Mouse (Mus musculus) ES-E14 (cell line): ENCODE measurements around the gene S100a10.

ENCODE experiments used
- MAFK ChIP-seq: IDR thresholded peaks from 2 replicates; pipeline ENCODE4 v1.6.1; 2014; ENCODE audit warnings: mild to moderate bottlenecking, low read depth, low read length, inconsistent platforms; ENCODE audit not compliant: insufficient read depth
- ZNF384 ChIP-seq: IDR thresholded peaks from 2 replicates; pipeline ENCODE4 v1.6.1; 2012; ENCODE audit warnings: low read depth, low read length, inconsistent platforms

- TF ChIP-seq ZNF384, result no peak
- no peak for TF ChIP-seq MAFK
Observed at GRCm38 (mm10) chr3:93521462-93522057, 33.3 kb upstream of the S100a10 start.
